Mouse (Mus musculus) liver, adult 2 months (tissue): ENCODE measurements at regions not wholly inside any gene's neighbourhood (a gene's known extent, or its start where the extent isn't known, plus 50 kb on each side); places are given as distances from the start of the nearest gene placed in this dataset.

Experiments used
- CTCF ChIP-seq: fragments of 200-500 bp; IDR thresholded peaks from 2 replicates; pipeline ENCODE4 v1.5.1; 2011; ENCODE audit warnings: low read depth, low read length, control low read depth
- POLR2A ChIP-seq: fragments of 200-500 bp; IDR thresholded peaks from 2 replicates; pipeline ENCODE4 v1.6.1; 2011; ENCODE audit warnings: low read length, control low read depth; ENCODE audit not compliant: insufficient read depth; ENCODE audit errors: extremely low read depth

GRCm38 (mm10) chr13:107714001-107714400, 330.2 kb upstream of the Smim15 start:
- no peak for TF ChIP-seq POLR2A
- no peak for TF ChIP-seq CTCF
